Mouse (Mus musculus) spleen, postnatal 10 days (tissue): Measurements from ENCODE around the gene Gzmm.

Experiments used
- DNase-seq, 2 experiments: peaks; one replicate each; pipeline ENCODE4 v3.0.0; 2021 to 2022; ENCODE audit warnings: low spot score in 2 of 2

The Gzmm gene

GRCm38 (mm10) chr10:79680606-79681495, 8.0 kb upstream of the Gzmm start:
- DNase-seq = peak in 1 of 2 experiments; percentile 42

GRCm38 (mm10) chr10:79681591-79682245, 7.1 kb upstream of the Gzmm start, which contains the start of gene Cdc34:
Gene Cdc34 (plus strand): TSS chr10:79682195.
- peak; percentile 98 to 99 for DNase-seq

- peak; percentile 50 to 51 for DNase-seq
Measured at GRCm38 (mm10) chr10:79682551-79682915, 6.3 kb upstream of the Gzmm start.

- DNase-seq = peak; percentile 55 to 81
Measured at GRCm38 (mm10) chr10:79682916-79683582, 5.8 kb upstream of the Gzmm start.

GRCm38 (mm10) chr10:79683726-79684640, 4.8 kb upstream of the Gzmm start:
- DNase-seq = no peak

- DNase-seq = no peak
Measured at GRCm38 (mm10) chr10:79684770-79685600, 3.8 kb upstream of the Gzmm start.

- no peak for DNase-seq
Measured at GRCm38 (mm10) chr10:79686219-79686618, 2.6 kb upstream of the Gzmm start.

GRCm38 (mm10) chr10:79686691-79687090, 2.1 kb upstream of the Gzmm start:
- no peak for DNase-seq

- no peak for DNase-seq
Measured at GRCm38 (mm10) chr10:79687513-79687912, 1.3 kb upstream of the Gzmm start.

GRCm38 (mm10) chr10:79689178-79689577, 358 bp downstream of the Gzmm start:
- DNase-seq = no peak

- DNase-seq = no peak
Measured at GRCm38 (mm10) chr10:79691986-79692548, 3.2 kb downstream of the Gzmm start.

- no peak for DNase-seq
Measured at GRCm38 (mm10) chr10:79693580-79694378, 5.0 kb downstream of the Gzmm start.

GRCm38 (mm10) chr10:79694379-79694655, 5.5 kb downstream of the Gzmm start:
- DNase-seq = no peak

GRCm38 (mm10) chr10:79695231-79696128, 6.7 kb downstream of the Gzmm start:
- peak; percentile 77 to 91 for DNase-seq

- no peak for DNase-seq
Measured at GRCm38 (mm10) chr10:79696129-79696651, 7.4 kb downstream of the Gzmm start.

- DNase-seq = no peak
Measured at GRCm38 (mm10) chr10:79697916-79698315, 9.1 kb downstream of the Gzmm start.

- no peak for DNase-seq
Measured at GRCm38 (mm10) chr10:79698459-79698858, 9.6 kb downstream of the Gzmm start.

GRCm38 (mm10) chr10:79700676-79701075, 11.9 kb downstream of the Gzmm start:
- no peak for DNase-seq
